Mouse (Mus musculus): ENCODE data around the gene Ybx1.

DNA sequence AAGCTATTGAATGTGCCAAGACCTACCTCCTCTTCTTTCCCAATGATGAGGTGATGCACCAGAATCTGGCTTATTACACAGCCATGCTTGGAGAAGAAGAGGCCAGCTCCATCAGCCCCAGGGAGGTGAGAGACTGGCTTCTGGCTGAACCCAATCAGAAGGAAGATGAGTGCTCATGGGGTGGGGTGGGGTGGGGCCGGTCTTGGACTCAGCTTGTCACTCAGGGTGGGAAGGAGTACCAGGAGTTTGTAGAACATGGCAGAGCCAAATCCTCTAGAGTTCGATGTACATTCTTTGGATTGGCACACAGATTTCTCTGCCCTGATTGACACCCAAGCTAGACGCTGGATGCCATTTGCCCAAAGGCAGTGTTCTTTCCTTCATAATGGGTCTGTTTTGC, 55.7 kb downstream of the Ybx1 start:
- TF ChIP-seq GATA1 (IDR thresholded peaks at IDR 0.05; ENCODE audit: borderline replicate concordance, low read length) (no peak), FLI1 (IDR thresholded peaks at IDR 0.05; ENCODE audit: low read length) (no peak)
